Comparison of ENCODE assay signal across 8 mouse cellular contexts in the genomic region with DNA sequence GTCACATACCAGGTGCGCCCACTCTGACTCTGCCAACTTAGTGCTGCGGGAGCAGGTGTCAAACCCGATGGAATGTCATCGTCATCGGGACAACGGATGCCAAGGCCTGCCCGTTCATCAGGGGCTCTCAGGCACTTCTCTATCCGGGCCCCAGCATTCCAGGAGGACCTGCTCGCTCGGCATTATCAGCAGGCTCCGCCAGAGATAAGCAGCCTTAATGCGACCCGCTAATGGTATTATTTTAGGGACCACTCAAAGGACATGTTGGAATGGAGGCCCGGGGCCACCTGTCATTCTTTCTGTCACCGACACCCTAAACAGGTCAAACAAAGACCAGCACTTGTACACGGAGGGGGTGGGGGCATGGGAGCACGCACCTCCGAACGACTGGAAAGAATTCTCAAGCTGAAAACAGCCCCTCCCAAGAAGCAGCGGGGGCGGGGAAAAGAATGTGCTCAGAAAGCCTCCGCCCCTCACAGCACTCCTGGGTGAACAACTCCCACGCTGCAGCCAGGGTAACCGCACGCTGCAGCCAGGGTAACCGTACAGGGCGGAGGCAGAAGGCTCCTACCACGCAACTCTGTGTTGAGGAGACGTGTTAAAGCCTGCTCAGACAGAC.
DNase-seq lines count a peak whose midpoint lies in the region; ATAC-seq and TF ChIP-seq lines count a peak whose summit lies in the region.

No protein-coding gene starts in this region.

- TF ChIP-seq CTCF in kidney, adult 2 months (conservative IDR thresholded peaks at IDR 0.05; ENCODE audit: insufficient read depth, insufficient read length, low read depth, low read length): no peak

- no peak for TF ChIP-seq POLR2A in kidney, adult 2 months (IDR thresholded peaks at IDR 0.05; ENCODE audit: low read depth, low read length)

- 20% methylated on average over 29 of the region's 29 CpGs for WGBS in kidney, adult 2 months
- WGBS in limb, embryonic 12.5 days: 35% methylated on average over 29 of the region's 29 CpGs

- no peak overlapping the region for H3K27ac ChIP-seq in kidney, adult 2 months (ENCODE audit: insufficient read depth, low read depth, low read length)
- peak overlapping the region; percentile 53; the same call in 1 of the 2 replicates for H3K27ac ChIP-seq in limb, embryonic 12.5 days

- no peak overlapping the region for H3K4me3 ChIP-seq in kidney, adult 2 months (ENCODE audit: insufficient read depth, low read depth, low read length)
- H3K4me3 ChIP-seq in limb, embryonic 12.5 days (replicated peaks): 0 out of 2 replicates have a peak overlapping the region, but pooled peaks have one; percentile 0

- peak; percentile 19; the same call in 1 of the 2 replicates for ATAC-seq in limb, embryonic 12.5 days (ENCODE audit: insufficient number of reproducible peaks, insufficient read depth, low FRiP score, low TSS enrichment, low read depth)
- no peak for ATAC-seq in monocyte, adult 5-6 weeks (replicated peaks; ENCODE audit: insufficient number of reproducible peaks, low FRiP score, low TSS enrichment, poor library complexity, severe bottlenecking)

- peak; percentile 77 for DNase-seq in ES-CJ7 (ENCODE audit: low read depth, low spot score)
- DNase-seq in embryo, embryonic 10 days (ENCODE audit: low spot score): peak; percentile 64
- peak; percentile 9 to 26 for DNase-seq in heart, adult 9 months (ENCODE audit: low spot score in 2 of 2)
- peak; percentile 31 for DNase-seq in kidney, adult 2 months
- peak; percentile 26 for DNase-seq in naive thymus-derived CD4-positive, alpha-beta T cell, adult 2 months (ENCODE audit: low read depth)
- DNase-seq in urinary bladder, postnatal 14 days (ENCODE audit: low spot score): peak; percentile 81

- peaks cover 3% of the 10 kb centered on the region; the same call in 1 of the 2 replicates for H3K4me1 ChIP-seq in kidney, adult 2 months (ENCODE audit: control insufficient read depth, insufficient read depth, low read length)
- peaks cover 57% of the 10 kb centered on the region for H3K4me1 ChIP-seq in limb, embryonic 12.5 days (replicated peaks)

- peaks cover 9% of the 10 kb centered on the region; the same call in 1 of the 2 replicates for H3K9me3 ChIP-seq in limb, embryonic 12.5 days

- H3K27me3 ChIP-seq in kidney, adult 2 months (replicated peaks; ENCODE audit: control insufficient read depth, insufficient read depth, low read length): no peaks in the 10 kb centered on the region
- H3K27me3 ChIP-seq in limb, embryonic 12.5 days: peaks cover 11% of the 10 kb centered on the region; the same call in 1 of the 2 replicates

- H3K4me2 ChIP-seq in limb, embryonic 12.5 days: peak overlapping the region; percentile 40

- H3K36me3 ChIP-seq in kidney, adult 2 months (ENCODE audit: control insufficient read depth, insufficient read depth, low read length): no peaks in the 10 kb centered on the region
- H3K36me3 ChIP-seq in limb, embryonic 12.5 days: no peaks in the 10 kb centered on the region; the same call in 1 of the 2 replicates

- peak overlapping the region; percentile 40 for H3K9ac ChIP-seq in limb, embryonic 12.5 days (replicated peaks)

Comparison
In these comparisons a context has a peak if more than half of its experiments do, and no peak if none do; other contexts are left out.
1. DNase-seq: peak in every context shown above with its lines; median percentile 81 in urinary bladder, postnatal 14 days; 77 in ES-CJ7; 64 in embryo, embryonic 10 days; 31 in kidney, adult 2 months; 26 in naive thymus-derived CD4-positive, alpha-beta T cell, adult 2 months; 18 in heart, adult 9 months.